Mouse (Mus musculus): Measurements from ENCODE around the gene Rpl27. TPM values are rescaled to one million over a fixed set of nuclear protein-coding genes. Genes with fewer than 3 reads are reported as not detected.
"Not testable (repeated sequence)": the region's sequence is repeated elsewhere in the genome, so short reads cannot be mapped to it uniquely, and the experiment has no call there.

Rpl27 gene
- total and polyA plus RNA-seq, 3 experiments: 595 to 2,621 TPM; not detected in 1

DNA sequence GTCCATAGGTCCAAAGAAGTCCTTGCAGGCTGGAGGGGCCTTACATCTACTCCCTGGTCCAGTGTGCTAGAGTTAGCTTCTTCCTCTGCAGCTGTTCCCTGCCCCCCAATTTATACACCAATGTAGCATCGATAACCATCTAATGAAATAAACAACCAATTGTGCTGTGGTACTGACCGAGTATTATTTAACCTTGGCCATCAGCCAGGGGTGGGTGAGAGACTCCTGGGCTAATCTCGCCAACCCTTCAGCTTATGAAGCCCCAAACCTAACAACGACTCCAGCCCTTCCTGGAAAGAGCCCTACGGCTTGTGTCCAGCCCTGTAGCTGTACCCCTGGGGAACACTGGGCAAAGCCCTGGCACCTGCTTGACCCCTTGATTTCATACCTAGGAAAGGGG, 32.2 kb downstream of the Rpl27 start:
- Histone ChIP-seq H3K4me3 (ENCODE audit: control insufficient read depth in 1 of 2, insufficient read depth in 1 of 2, low read depth in 2 of 2, low read length in 2 of 2) (no peak overlapping the region), H3K4me1 (ENCODE audit: control insufficient read depth in 1 of 2, insufficient read depth in 2 of 2, low read length in 2 of 2) (no peaks in the 10 kb centered on the region), H3K9me3 (replicated peaks; ENCODE audit: insufficient read depth, low read length) (no peaks in the 10 kb centered on the region), H3K9ac (ENCODE audit: control insufficient read depth, low read depth, low read length, poor library complexity, severe bottlenecking) (no peak overlapping the region), H3K27me3 (ENCODE audit: control insufficient read depth in 1 of 2, insufficient read depth in 2 of 2, low read length in 2 of 2) (no peaks in the 10 kb centered on the region), H3K27ac (ENCODE audit: control insufficient read depth, low read depth, low read length) (no peak overlapping the region), H3K79me2 (ENCODE audit: control insufficient read depth, insufficient read depth, low read length, poor library complexity) (no peaks in the 10 kb centered on the region), H3K36me3 (ENCODE audit: control insufficient read depth in 1 of 2, insufficient read depth in 2 of 2, low read length in 2 of 2) (no peaks in the 10 kb centered on the region)
- TF ChIP-seq UBTF (IDR thresholded peaks at IDR 0.05; ENCODE audit: borderline replicate concordance, insufficient read depth, low read depth, low read length) (no peak), E2F4 (IDR thresholded peaks at IDR 0.05; ENCODE audit: borderline replicate concordance, low read depth, low read length) (no peak), MYB (IDR thresholded peaks at IDR 0.05; ENCODE audit: low read depth, low read length) (no peak), MEF2A (IDR thresholded peaks at IDR 0.05; ENCODE audit: extremely low read depth, insufficient replicate concordance, low read depth, low read length, poor library complexity, severe bottlenecking) (no peak), GATA1 (IDR thresholded peaks at IDR 0.05; ENCODE audit: low read depth, low read length) (no peak), NRF1 (IDR thresholded peaks at IDR 0.05; ENCODE audit: insufficient read depth, low read depth, low read length, poor library complexity, severe bottlenecking) (no peak), ETS1 (IDR thresholded peaks at IDR 0.05; ENCODE audit: low read depth, low read length) (no peak), RAD21 (IDR thresholded peaks at IDR 0.05; ENCODE audit: low read depth, low read length) (no peak), ELF1 (IDR thresholded peaks at IDR 0.05; ENCODE audit: low read depth, low read length) (no peak), MAFK (IDR thresholded peaks at IDR 0.05; ENCODE audit: borderline replicate concordance, low read depth, low read length) (no peak), SMC3 (IDR thresholded peaks at IDR 0.05; ENCODE audit: low read depth, low read length) (no peak), TAL1 (IDR thresholded peaks at IDR 0.05; ENCODE audit: low read length) (no peak), MAX (IDR thresholded peaks at IDR 0.05; ENCODE audit: low read length) (no peak), USF2 (IDR thresholded peaks at IDR 0.05; ENCODE audit: borderline replicate concordance in 1 of 2, insufficient read depth in 1 of 2, low read depth in 1 of 2, low read length in 2 of 2) (no peak)
- DNase-seq (ENCODE audit: low read depth, low spot score): no peak

DNA sequence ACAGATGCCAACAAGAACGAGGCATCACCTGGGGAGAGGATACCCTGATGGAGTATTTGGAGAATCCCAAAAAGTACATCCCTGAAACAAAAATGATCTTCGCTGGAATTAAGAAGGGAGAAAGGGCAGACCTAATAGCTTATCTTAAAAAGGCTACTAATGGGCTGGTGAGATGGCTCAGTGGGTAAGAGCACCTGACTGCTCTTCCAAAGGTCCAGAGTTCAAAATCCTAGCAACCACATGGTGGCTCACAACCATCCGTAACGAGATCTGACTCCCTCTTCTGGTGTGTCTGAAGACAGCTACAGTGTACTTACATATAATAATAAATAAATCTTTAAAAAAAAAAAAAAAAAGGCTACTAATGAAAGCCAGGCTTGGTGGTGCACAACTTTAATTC, 34.3 kb downstream of the Rpl27 start:
- not testable (repeated sequence) for H3K9me3 ChIP-seq (replicated peaks; ENCODE audit: insufficient read depth, low read length); H3K36me3 ChIP-seq (ENCODE audit: control insufficient read depth in 1 of 2, insufficient read depth in 2 of 2, low read length in 2 of 2); H3K9ac ChIP-seq (ENCODE audit: control insufficient read depth, low read depth, low read length, poor library complexity, severe bottlenecking); H3K79me2 ChIP-seq (ENCODE audit: control insufficient read depth, insufficient read depth, low read length, poor library complexity); H3K27ac ChIP-seq (ENCODE audit: control insufficient read depth, low read depth, low read length); DNase-seq (ENCODE audit: low read depth, low spot score); H3K4me3 ChIP-seq (ENCODE audit: control insufficient read depth in 1 of 2, insufficient read depth in 1 of 2, low read depth in 2 of 2, low read length in 2 of 2); H3K27me3 ChIP-seq (ENCODE audit: control insufficient read depth in 1 of 2, insufficient read depth in 2 of 2, low read length in 2 of 2); H3K4me1 ChIP-seq (ENCODE audit: control insufficient read depth in 1 of 2, insufficient read depth in 2 of 2, low read length in 2 of 2)

DNA sequence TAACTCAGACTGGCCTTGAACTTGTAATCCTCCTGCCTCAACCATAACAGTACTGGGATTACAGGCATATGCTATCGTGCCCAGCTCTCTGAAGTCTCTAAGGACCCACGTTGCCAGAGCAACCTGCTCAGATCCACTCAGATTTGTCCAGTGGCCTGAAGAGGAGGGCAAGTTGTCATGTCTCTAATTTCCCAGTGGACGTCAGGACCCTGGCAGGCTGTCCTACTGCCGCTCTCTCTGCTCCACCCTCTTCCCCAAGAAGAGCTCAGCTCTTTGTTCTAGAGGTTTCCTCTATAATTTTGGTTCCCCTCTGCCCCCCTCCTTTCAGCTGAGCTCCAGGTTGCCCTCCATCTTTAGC, 35.1 kb downstream of the Rpl27 start:
- Histone ChIP-seq H3K4me1 (ENCODE audit: control insufficient read depth in 1 of 2, insufficient read depth in 2 of 2, low read length in 2 of 2) (no peaks in the 10 kb centered on the region), H3K9me3 (replicated peaks; ENCODE audit: insufficient read depth, low read length) (no peaks in the 10 kb centered on the region), H3K27ac (ENCODE audit: control insufficient read depth, low read depth, low read length) (no peak overlapping the region), H3K36me3 (ENCODE audit: control insufficient read depth in 1 of 2, insufficient read depth in 2 of 2, low read length in 2 of 2) (no peaks in the 10 kb centered on the region; a peak in 1 of 4 replicates), H3K27me3 (ENCODE audit: control insufficient read depth in 1 of 2, insufficient read depth in 2 of 2, low read length in 2 of 2) (no peaks in the 10 kb centered on the region), H3K79me2 (ENCODE audit: control insufficient read depth, insufficient read depth, low read length, poor library complexity) (no peaks in the 10 kb centered on the region), H3K4me3 (ENCODE audit: control insufficient read depth in 1 of 2, insufficient read depth in 1 of 2, low read depth in 2 of 2, low read length in 2 of 2) (no peak overlapping the region), H3K9ac (ENCODE audit: control insufficient read depth, low read depth, low read length, poor library complexity, severe bottlenecking) (no peak overlapping the region)
- no peak for DNase-seq (ENCODE audit: low read depth, low spot score)
- TF ChIP-seq ZC3H11A (IDR thresholded peaks at IDR 0.05; ENCODE audit: low read depth, low read length) (no peak), ZMIZ1 (IDR thresholded peaks at IDR 0.05; ENCODE audit: low read depth, low read length) (no peak), CTCF (IDR thresholded peaks at IDR 0.05 in 2 of 3, conservative IDR thresholded peaks at IDR 0.05 in 1 of 3; ENCODE audit: control insufficient read depth in 1 of 3, insufficient read depth in 1 of 3, low read depth in 2 of 3, low read length in 3 of 3, poor library complexity in 1 of 3, severe bottlenecking in 1 of 3) (no peak), ZNF384 (IDR thresholded peaks at IDR 0.05; ENCODE audit: low read depth, low read length) (no peak), MYC (IDR thresholded peaks at IDR 0.05; ENCODE audit: low read depth, low read length) (no peak), E2F4 (IDR thresholded peaks at IDR 0.05; ENCODE audit: borderline replicate concordance, low read depth, low read length) (no peak), POLR2AphosphoS2 (IDR thresholded peaks at IDR 0.05; ENCODE audit: low read length) (no peak), POLR2AphosphoS5 (IDR thresholded peaks at IDR 0.05; ENCODE audit: borderline replicate concordance, low read depth, low read length) (no peak), MAX (IDR thresholded peaks at IDR 0.05; ENCODE audit: low read length) (no peak), UBTF (IDR thresholded peaks at IDR 0.05; ENCODE audit: borderline replicate concordance, insufficient read depth, low read depth, low read length) (no peak)

Measured in MEL (cell line).